Comparison of ENCODE assay signal across 8 mouse cellular contexts in the genomic region with DNA sequence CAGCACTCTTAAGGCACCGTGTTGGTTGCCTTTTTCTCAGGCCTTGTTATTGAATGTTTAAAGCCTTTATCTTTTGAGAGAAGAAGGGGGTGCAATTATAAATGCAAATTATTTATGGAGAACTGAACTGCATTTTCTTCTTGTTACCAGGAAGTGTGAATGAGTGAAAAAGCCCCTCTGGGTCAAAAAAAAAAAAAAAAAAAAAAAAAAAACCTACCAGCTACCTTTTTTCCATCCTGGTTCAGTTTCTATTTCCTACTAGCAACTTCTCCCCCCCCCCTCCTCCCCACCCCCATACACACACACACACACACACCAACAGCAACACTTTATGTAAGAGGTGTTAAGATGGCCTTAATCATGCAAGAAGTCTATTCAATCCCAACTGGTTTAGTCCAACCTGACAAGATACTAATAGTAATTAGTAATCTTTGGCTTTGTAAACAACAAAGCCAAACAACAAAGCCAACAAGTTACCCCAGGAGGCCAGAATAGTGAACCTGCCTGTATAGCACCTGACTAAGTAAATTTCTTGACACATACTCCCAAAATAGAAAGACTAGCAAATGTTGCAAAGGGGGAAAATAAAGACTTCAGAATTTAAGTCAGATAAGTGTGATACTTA. TPM values are rescaled to one million over a fixed set of nuclear protein-coding genes. Genes with fewer than 3 reads are reported as not detected.
DNase-seq lines count a peak whose midpoint lies in the region; ATAC-seq and TF ChIP-seq lines count a peak whose summit lies in the region.

No protein-coding gene starts in this region.

- ATAC-seq in forebrain, embryonic 14.5 days = no peak
- no peak for ATAC-seq in liver, postnatal 0 days

- peaks cover 3% of the 10 kb centered on the region for H3K4me1 ChIP-seq in heart, adult 2 months (ENCODE audit: control insufficient read depth, insufficient read depth, low read length)
- peaks cover 5% of the 10 kb centered on the region for H3K4me1 ChIP-seq in forebrain, embryonic 14.5 days (ENCODE audit: control insufficient read depth, insufficient read depth, low read length)
- peaks cover 11% of the 10 kb centered on the region for H3K4me1 ChIP-seq in liver, postnatal 0 days (ENCODE audit: insufficient read depth)

- H3K9ac ChIP-seq in heart, adult 2 months (ENCODE audit: low read depth, low read length) = peak overlapping the region; percentile 89
- H3K9ac ChIP-seq in forebrain, embryonic 14.5 days (ENCODE audit: low read length) = peak overlapping the region; percentile 97
- H3K9ac ChIP-seq in liver, postnatal 0 days (replicated peaks) = peak overlapping the region; percentile 98

- H3K9me3 ChIP-seq in forebrain, embryonic 14.5 days (replicated peaks; ENCODE audit: control insufficient read depth, low read length) = no peaks in the 10 kb centered on the region
- H3K9me3 ChIP-seq in liver, postnatal 0 days (ENCODE audit: low read length) = no peaks in the 10 kb centered on the region

- peaks cover 6% of the 10 kb centered on the region for H3K36me3 ChIP-seq in heart, adult 2 months (ENCODE audit: control insufficient read depth, insufficient read depth, low read length)
- no peaks in the 10 kb centered on the region for H3K36me3 ChIP-seq in forebrain, embryonic 14.5 days (ENCODE audit: control insufficient read depth, insufficient read depth, low read length)
- H3K36me3 ChIP-seq in liver, postnatal 0 days (replicated peaks; ENCODE audit: insufficient read depth, low read length) = no peaks in the 10 kb centered on the region

- TF ChIP-seq POLR2A in heart, adult 2 months (IDR thresholded peaks at IDR 0.05; ENCODE audit: insufficient read depth, low read depth, low read length) = no peak

- intact Hi-C loops in heart, adult 2 months (cut with DNase I) = loop anchor here (2.0 to 5.0 kb wide), 2 partner anchors 33 to 191 kb away; no protein-coding TSS in a partner anchor
- intact Hi-C loops in left cerebral cortex, postnatal 14 days (cut with DNase I) = loop anchor here (2.0 kb wide), 1 partner anchor 45 kb away; the partner anchor contains the start of gene Mrpl1

- peaks cover 2% of the 10 kb centered on the region for H3K79me2 ChIP-seq in heart, adult 2 months (replicated peaks; ENCODE audit: control insufficient read depth, insufficient read depth, low read length)

- H3K27ac ChIP-seq in heart, adult 2 months = peak overlapping the region; percentile 96
- no peak overlapping the region for H3K27ac ChIP-seq in forebrain, embryonic 14.5 days (ENCODE audit: low read depth, low read length)
- peak overlapping the region; percentile 100 for H3K27ac ChIP-seq in liver, postnatal 0 days (ENCODE audit: low read depth)

- no peak for DNase-seq in heart, adult 2 months
- DNase-seq in heart, adult 18-20 months = no peak
- peak; percentile 70 for DNase-seq in CD4-positive helper T cell, adult 2 months (ENCODE audit: low read depth, low spot score)
- no peak for DNase-seq in forebrain, embryonic 14.5 days (ENCODE audit: low spot score)
- no peak for DNase-seq in liver, postnatal 0 days
- DNase-seq in left cerebral cortex, postnatal 14 days (ENCODE audit: low spot score in 2 of 2) = no peak
- DNase-seq in cerebellum, adult 8-10 months = no peak
- DNase-seq in embryo, embryonic 11 days = no peak

- TF ChIP-seq EP300 in heart, adult 2 months (IDR thresholded peaks at IDR 0.05; ENCODE audit: insufficient read depth, low read depth, low read length) = no peak
- TF ChIP-seq EP300 in liver, postnatal 0 days (IDR thresholded peaks at IDR 0.05; ENCODE audit: low read depth) = no peak

- 0% methylated on average over 1 of the region's 1 CpGs for WGBS in heart, adult 2 months
- 3% methylated on average over 1 of the region's 1 CpGs for WGBS in forebrain, embryonic 14.5 days
- 3% methylated on average over 1 of the region's 1 CpGs for WGBS in liver, postnatal 0 days (ENCODE audit: insufficient replicate concordance)

- H3K4me2 ChIP-seq in forebrain, embryonic 14.5 days (ENCODE audit: low read length) = peak overlapping the region; percentile 85
- H3K4me2 ChIP-seq in liver, postnatal 0 days (ENCODE audit: low read depth, low read length) = peak overlapping the region; percentile 97

- H3K4me3 ChIP-seq in heart, adult 2 months = peak overlapping the region; percentile 88
- peak overlapping the region; percentile 94 for H3K4me3 ChIP-seq in forebrain, embryonic 14.5 days (ENCODE audit: low read depth, low read length)
- H3K4me3 ChIP-seq in liver, postnatal 0 days (ENCODE audit: low read depth, low read length) = peak overlapping the region; percentile 95

- no peak for TF ChIP-seq CTCF in heart, adult 2 months (IDR thresholded peaks at IDR 0.05)
- TF ChIP-seq CTCF in liver, postnatal 0 days (IDR thresholded peaks at IDR 0.05; ENCODE audit: low read depth) = no peak

- H3K27me3 ChIP-seq in heart, adult 2 months (ENCODE audit: control insufficient read depth, insufficient read depth, low read length) = no peaks in the 10 kb centered on the region
- H3K27me3 ChIP-seq in forebrain, embryonic 14.5 days (replicated peaks; ENCODE audit: control insufficient read depth, insufficient read depth, low read length) = no peaks in the 10 kb centered on the region
- no peaks in the 10 kb centered on the region for H3K27me3 ChIP-seq in liver, postnatal 0 days (ENCODE audit: insufficient read depth, low read length)

RNA-seq across cellular contexts. Expression of gene Cnot6l, which starts 0.5 kb away (rescaled TPM):
- 10 to 100 TPM; 49.6 to 54.3 TPM for total RNA-seq in heart, adult 2 months (2021)
- polyA plus RNA-seq in heart, adult 2 months (2012; rRNA removed) = 6.8 and 12.8 TPM in 2 replicates
- total RNA-seq in heart, adult 18-20 months (2021) = 10 to 100 TPM; 45.4 to 51.7 TPM
- 11.5 and 15.3 TPM in 2 replicates for polyA plus RNA-seq in forebrain, embryonic 14.5 days (2014; fragmentation: Nextera tagmentation; extraction: Ambion mirVana)
- 10.5 and 12.6 TPM in 2 replicates for polyA plus RNA-seq in liver, postnatal 0 days (2015; fragmentation: Nextera tagmentation; extraction: Ambion mirVana)
- total RNA-seq in left cerebral cortex, postnatal 14 days (2021) = 10 to 100 TPM; 67.1 to 69.6 TPM

RNA-seq across cellular contexts. Expression of gene Mrpl1, which starts 45.8 kb away (rescaled TPM):
- total RNA-seq in heart, adult 2 months (2021) = 10 to 100 TPM; 25.8 to 27.4 TPM
- polyA plus RNA-seq in heart, adult 2 months (2012; rRNA removed) = 4.8 and 9.0 TPM in 2 replicates
- total RNA-seq in heart, adult 18-20 months (2021) = 10 to 100 TPM; 32.0 to 32.3 TPM
- polyA plus RNA-seq in forebrain, embryonic 14.5 days (2014; fragmentation: Nextera tagmentation; extraction: Ambion mirVana) = 16.8 TPM in 2 replicates
- polyA plus RNA-seq in liver, postnatal 0 days (2015; fragmentation: Nextera tagmentation; extraction: Ambion mirVana) = 14.6 and 15.1 TPM in 2 replicates
- 10 to 100 TPM; 12.9 to 14.5 TPM for total RNA-seq in left cerebral cortex, postnatal 14 days (2021)
